Mouse (Mus musculus): ENCODE measurements around the gene Ctse. TPM values are rescaled to one million over a fixed set of nuclear protein-coding genes. Genes with fewer than 3 reads are reported as not detected.

Ctse gene
- total RNA-seq (2023), result 100 to 1,000 TPM; 147 to 206 TPM

DNA sequence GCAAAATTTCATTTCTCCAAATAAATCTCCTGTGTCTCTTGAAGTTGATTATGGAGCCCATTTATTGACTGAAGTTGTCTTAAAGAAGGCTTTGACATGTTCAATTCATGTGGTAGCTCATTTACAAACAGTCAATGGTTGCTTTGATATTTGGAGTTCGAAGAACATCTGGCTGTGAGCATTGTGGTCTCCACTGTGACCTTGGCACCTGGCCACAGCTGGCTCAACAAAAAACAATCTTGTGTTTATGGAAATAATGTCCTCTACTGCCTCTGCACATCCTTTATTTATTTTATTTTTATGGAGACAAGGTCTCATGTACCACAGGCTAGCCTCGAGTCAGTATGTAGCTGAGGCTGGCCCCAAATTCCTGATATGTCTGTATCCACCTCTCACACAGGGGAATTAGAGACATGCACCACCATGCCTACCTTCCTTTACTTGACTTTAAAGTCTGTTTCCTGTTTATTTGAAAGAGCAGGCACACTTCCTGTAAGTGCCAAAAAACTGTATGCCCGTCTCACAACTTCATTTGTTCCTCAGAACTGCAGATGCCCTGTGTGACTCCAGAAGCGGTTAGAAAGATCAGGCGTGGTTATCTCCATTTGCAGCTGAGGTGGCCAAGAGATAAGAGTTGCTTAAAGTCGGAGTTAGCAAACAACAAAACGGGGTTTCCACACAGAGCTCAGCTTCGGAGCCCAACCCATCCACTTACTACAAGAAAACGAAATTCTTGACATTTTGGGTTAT, at the start of gene Ctse:
Ctse (plus strand) TSS at position 516 of the 750 bp plus-strand sequence.

DNA sequence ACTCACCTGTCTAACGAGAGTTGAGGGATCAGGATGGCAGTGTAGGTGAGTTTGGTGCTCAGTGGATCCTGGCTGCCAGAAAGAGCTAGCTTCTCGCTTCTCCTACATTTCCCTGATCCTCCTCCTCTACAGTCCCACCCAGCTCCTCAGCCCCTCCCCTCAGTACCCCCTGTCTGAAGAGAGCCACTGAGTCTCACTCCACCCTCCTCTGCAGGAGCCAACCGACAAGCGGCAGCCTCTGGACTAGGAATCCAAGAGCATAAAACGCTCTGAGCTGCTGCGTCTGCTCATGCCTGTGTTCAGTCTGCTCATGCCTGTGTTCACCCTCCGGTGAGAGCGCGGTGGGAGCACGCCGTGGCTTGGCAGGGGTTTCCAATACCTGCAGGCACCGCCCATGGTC, 39.2 kb upstream of the Ctse start, which contains the start of gene Avpr1b:
Avpr1b (plus strand) TSS at position 335 of the 400 bp plus-strand sequence.

GRCm38 (mm10) chr1:131688475-131688874, 50.4 kb downstream of the Ctse start, which contains the start of gene Rab7b:
Gene Rab7b, plus strand, starts transcription at chr1:131688695.

Other genes with a start within 250 kb of the Ctse start
- gene Srgap2, start 111.0 kb upstream of the Ctse start, total RNA-seq (2023), result 10 to 100 TPM; 64.7 to 73.6 TPM
- gene Fam72a, start 110.4 kb upstream of the Ctse start, total RNA-seq (2023), result 1 to 10 TPM; 2.0 to 3.0 TPM
- gene Avpr1b, start 39.1 kb upstream of the Ctse start, total RNA-seq (2023), result not detected
- 1 to 10 TPM; 3.9 to 5.1 TPM for gene Rab7b, start 50.4 kb downstream of the Ctse start, total RNA-seq (2023)
- not detected for gene Slc26a9, start 105.7 kb downstream of the Ctse start, total RNA-seq (2023)
- gene Pm20d1, start 159.1 kb downstream of the Ctse start, total RNA-seq (2023), result not detected
- gene Slc41a1, start 189.2 kb downstream of the Ctse start, total RNA-seq (2023), result 1 to 10 TPM; 5.0 to 5.4 TPM
- gene Rab29, start 228.9 kb downstream of the Ctse start, total RNA-seq (2023), result 10 to 100 TPM; 22.7 to 23.4 TPM

Data from neutrophil, adult 83 days (primary cell).